Mouse (Mus musculus): Measurements from ENCODE around the gene Gm9507. TPM values are rescaled to one million over a fixed set of nuclear protein-coding genes. Genes with fewer than 3 reads are reported as not detected.
"Not testable (repeated sequence)": the region's sequence is repeated elsewhere in the genome, so short reads cannot be mapped to it uniquely, and the experiment has no call there.

The Gm9507 gene
- polyA plus RNA-seq, 1 experiment from 2014 or later = not detected

DNA sequence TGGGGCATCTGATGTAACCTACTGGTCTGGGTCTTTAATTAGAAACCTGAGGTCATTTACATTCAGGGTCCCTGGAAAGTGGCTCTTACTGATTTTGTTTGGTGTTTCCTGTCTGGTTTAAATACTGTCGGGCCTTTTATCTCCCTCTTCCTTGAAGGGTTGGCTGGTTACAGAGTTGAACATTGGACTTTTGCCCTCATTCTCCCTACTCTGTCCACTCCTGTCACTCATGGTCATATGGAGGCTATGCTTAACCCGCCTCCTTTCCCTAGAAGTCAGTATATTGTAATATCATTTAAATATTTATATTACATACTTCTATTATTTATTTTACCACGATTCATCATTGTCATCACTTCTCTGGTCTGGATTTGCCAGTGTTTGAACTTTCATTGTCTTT lies 7.5 kb downstream of the Gm9507 start:
- Histone ChIP-seq H3K36me3 (replicated peaks) (no peaks in the 10 kb centered on the region), H3K4me3 (replicated peaks) (no peak overlapping the region), H3K9ac (no peak overlapping the region), H3K9me3 (replicated peaks) (no peaks in the 10 kb centered on the region), H3K27ac (replicated peaks) (no peak overlapping the region), H3K4me1 (replicated peaks) (no peaks in the 10 kb centered on the region), H3K4me2 (no peak overlapping the region), H3K27me3 (no peaks in the 10 kb centered on the region)
- ATAC-seq (ENCODE audit: insufficient read depth) = no peak
- 34% methylated on average over 3 of the region's 3 CpGs for WGBS (ENCODE audit: insufficient replicate concordance)

DNA sequence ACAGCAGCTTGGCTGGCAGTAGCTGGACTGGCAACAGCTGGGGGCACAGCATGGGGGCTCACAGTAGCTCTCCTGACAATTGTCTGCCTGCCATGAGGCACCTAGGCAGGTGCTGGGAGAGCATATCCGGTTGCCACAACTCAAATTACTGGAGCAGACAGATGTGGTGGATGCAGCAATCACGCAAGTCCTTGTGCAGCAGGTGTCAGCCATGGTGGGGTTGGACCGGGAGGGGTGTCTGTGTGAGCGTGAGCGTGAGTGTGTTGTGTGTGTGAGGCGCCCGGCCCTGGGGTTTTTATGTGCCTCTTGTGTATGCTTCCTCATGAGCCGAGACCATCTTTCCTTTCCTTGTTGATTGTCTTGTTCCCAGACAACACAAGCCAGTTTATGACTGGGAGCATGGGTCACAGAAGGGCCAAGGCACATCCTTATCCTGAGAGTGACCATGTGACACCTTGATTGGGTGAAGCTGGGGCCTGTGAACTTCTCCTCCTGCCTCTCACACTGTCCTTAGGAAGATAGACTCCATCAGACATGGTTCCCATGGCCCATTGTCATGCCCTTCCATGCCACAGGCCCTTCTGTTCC lies 12.6 kb downstream of the Gm9507 start, which contains the start of gene Gm19668:
Gene Gm19668, minus strand, starts transcription at position 213 of the 588 bp plus-strand sequence.
- Histone ChIP-seq H3K4me1 (replicated peaks) (no peaks in the 10 kb centered on the region), H3K27me3 (no peaks in the 10 kb centered on the region), H3K27ac (replicated peaks) (no peak within 1 kb of the TSS), H3K9ac (no peak within 1 kb of the TSS), H3K9me3 (replicated peaks) (no peaks in the 10 kb centered on the region), H3K36me3 (replicated peaks) (no peaks in the 10 kb centered on the region), H3K4me3 (replicated peaks) (no peak within 1 kb of the TSS), H3K4me2 (no peak within 1 kb of the TSS)
- 41% methylated on average over 8 of the region's 8 CpGs for WGBS (ENCODE audit: insufficient replicate concordance)
- no peak for ATAC-seq (ENCODE audit: insufficient read depth)

DNA sequence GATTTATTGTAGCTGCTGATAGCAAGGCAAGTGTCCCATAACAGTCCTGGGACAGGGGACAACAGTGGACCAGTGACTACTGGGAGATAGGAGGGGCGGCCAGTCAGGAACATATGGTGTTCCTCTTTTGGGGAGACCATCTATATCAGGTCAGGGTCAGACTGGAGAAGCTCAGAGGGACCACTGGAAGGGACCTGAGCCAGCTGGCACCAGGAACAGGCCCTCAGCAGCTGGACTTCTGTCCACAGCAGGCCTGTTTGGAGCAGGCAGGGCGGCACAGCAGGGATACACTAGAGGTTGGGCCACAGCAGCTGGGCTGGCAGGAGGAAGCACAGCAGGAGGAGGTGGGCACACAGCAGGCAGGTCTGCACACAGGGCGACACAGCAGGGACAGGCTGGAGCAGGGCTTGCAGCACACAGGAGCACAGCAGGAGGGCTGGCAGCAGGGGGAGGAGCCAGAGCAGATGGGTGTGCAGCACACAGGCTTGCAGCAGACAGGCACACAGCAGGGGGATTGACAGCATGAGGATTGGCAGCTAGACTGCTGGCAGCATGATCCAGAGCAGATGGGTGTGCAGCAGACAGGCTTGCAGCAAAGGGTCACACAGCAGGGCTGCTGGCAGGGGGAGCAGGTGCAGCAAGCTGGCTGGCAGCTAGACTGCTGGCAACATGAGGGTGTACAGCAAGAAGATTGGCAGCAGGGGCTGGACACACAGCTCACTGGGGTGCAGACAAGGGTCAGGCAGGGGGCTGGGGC lies 13.3 kb downstream of the Gm9507 start:
- not testable (repeated sequence) for ATAC-seq (ENCODE audit: insufficient read depth); H3K4me3 ChIP-seq (replicated peaks); H3K4me2 ChIP-seq; H3K9me3 ChIP-seq (replicated peaks); H3K27ac ChIP-seq (replicated peaks); H3K27me3 ChIP-seq; H3K36me3 ChIP-seq (replicated peaks); H3K4me1 ChIP-seq (replicated peaks); H3K9ac ChIP-seq
- WGBS (ENCODE audit: insufficient replicate concordance) = 43% methylated on average over 3 of the region's 3 CpGs

DNA sequence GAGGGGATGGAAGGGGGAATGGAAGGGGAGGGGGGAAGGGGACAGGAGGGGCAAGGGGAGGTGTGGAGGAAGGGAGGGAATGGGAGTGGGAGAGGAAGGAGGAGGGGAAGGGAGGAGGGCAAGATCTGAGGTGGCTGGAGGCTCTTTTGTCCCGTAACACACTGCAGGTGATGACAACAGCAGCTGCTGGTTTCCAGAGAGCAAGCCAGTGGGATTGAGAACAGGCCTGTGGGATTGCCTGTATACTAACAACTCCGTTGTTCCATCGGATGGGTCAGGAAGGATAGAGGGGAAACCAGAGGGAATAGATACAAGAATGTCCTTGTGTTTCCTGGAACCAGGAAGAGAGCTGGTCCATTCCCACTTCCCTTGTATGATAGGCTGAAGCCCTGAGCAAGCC lies 14.0 kb downstream of the Gm9507 start:
- ATAC-seq (ENCODE audit: insufficient read depth) = no peak
- Histone ChIP-seq H3K4me1 (replicated peaks) (no peaks in the 10 kb centered on the region), H3K4me2 (no peak overlapping the region)

DNA sequence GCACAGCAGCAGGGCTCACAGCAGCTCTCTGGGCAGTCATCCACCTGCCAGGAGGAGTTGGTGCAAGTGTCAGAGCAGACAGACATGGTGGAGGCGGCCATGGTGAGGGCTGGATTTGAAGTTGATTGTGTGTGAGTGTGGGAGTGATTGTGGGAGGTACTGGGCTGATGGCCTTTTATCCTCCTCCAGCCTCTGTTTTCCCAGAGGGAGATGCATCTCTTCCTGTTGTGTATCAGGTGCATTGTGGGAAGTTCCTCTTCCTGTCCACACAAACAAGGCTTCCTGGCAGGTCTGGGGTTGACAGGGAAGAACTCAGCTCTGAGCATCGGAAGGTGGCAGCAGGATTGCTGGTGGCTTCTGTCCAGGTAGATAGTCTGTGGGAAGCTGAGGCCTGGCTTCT lies 16.7 kb downstream of the Gm9507 start, which contains the start of gene Gm9639:
Gene Gm9639, minus strand, starts transcription at position 101 of the 400 bp plus-strand sequence.
- H3K9me3 ChIP-seq (replicated peaks) = no peaks in the 10 kb centered on the region
- ATAC-seq (ENCODE audit: insufficient read depth) = no peak
- WGBS (ENCODE audit: insufficient replicate concordance) = 23% methylated on average over 2 of the region's 2 CpGs
- no peak within 1 kb of the TSS for H3K4me3 ChIP-seq (replicated peaks)
- no peak within 1 kb of the TSS for H3K27ac ChIP-seq (replicated peaks)
- H3K9ac ChIP-seq = no peak within 1 kb of the TSS
- H3K27me3 ChIP-seq = no peaks in the 10 kb centered on the region
- H3K4me1 ChIP-seq (replicated peaks) = no peaks in the 10 kb centered on the region
- no peak within 1 kb of the TSS for H3K4me2 ChIP-seq
- no peaks in the 10 kb centered on the region for H3K36me3 ChIP-seq (replicated peaks)

More for the DNA sequence above, 14.0 kb downstream of the Gm9507 start:
- Histone ChIP-seq H3K36me3 (replicated peaks) (no peaks in the 10 kb centered on the region), H3K9me3 (replicated peaks) (no peaks in the 10 kb centered on the region), H3K9ac (no peak overlapping the region), H3K27ac (replicated peaks) (no peak overlapping the region), H3K4me3 (replicated peaks) (no peak overlapping the region), H3K27me3 (no peaks in the 10 kb centered on the region)
- WGBS (ENCODE audit: insufficient replicate concordance) = 33% methylated on average over 3 of the region's 3 CpGs

DNA sequence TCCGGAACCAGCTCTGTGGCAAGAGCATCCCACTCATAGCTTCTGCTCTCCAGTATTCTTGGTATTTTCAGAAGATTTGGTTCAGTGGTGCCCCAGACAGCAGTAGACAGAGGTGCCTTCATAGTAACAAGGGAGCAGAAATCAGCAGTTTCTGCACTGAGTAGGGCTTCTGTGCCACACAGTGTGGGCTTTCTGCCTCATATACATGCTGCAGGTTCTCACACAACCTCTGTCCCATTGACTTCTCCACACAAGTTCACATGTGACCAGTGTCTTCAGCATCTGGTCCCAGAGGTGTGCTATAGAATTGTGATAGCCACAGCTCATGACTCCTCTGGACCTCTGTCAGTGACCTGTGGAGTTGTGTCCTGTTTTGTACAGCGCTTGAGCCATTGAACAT lies 23.0 kb downstream of the Gm9507 start:
- Histone ChIP-seq H3K9me3 (replicated peaks) (no peaks in the 10 kb centered on the region), H3K27ac (replicated peaks) (no peak overlapping the region), H3K27me3 (no peaks in the 10 kb centered on the region), H3K4me1 (replicated peaks) (no peaks in the 10 kb centered on the region), H3K4me3 (replicated peaks) (no peak overlapping the region), H3K9ac (no peak overlapping the region), H3K36me3 (replicated peaks) (no peaks in the 10 kb centered on the region), H3K4me2 (no peak overlapping the region)
- 59% methylated on average over 2 of the region's 2 CpGs for WGBS (ENCODE audit: insufficient replicate concordance)
- no peak for ATAC-seq (ENCODE audit: insufficient read depth)

DNA sequence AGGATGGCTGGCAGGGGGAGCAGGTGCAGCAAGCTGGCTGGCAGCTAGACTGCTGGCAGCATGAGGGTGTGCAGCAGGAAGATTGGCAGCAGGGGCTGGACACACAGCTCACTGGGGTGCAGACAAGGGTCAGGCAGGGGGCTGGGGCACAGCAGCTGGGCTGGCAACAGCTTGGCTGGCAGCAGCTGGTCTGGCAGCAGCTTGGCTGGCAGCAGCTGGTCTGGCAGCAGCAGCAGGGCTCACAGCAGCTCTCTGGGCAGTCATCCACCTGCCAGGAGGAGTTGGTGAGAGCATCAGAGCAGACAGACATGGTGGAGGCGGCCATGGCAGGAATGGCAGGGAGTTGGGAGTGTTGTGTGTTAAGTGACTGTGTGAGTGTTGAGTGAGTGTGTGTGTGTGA lies 23.8 kb downstream of the Gm9507 start, which contains the start of gene Gm7137:
Gene Gm7137, minus strand, starts transcription at position 325 of the 400 bp plus-strand sequence.
- not testable (repeated sequence) for H3K36me3 ChIP-seq (replicated peaks); H3K9ac ChIP-seq; H3K4me2 ChIP-seq; H3K27ac ChIP-seq (replicated peaks); ATAC-seq (ENCODE audit: insufficient read depth); H3K9me3 ChIP-seq (replicated peaks); H3K4me1 ChIP-seq (replicated peaks); H3K4me3 ChIP-seq (replicated peaks); H3K27me3 ChIP-seq
- 57% methylated on average over 1 of the region's 1 CpGs for WGBS (ENCODE audit: insufficient replicate concordance)

DNA sequence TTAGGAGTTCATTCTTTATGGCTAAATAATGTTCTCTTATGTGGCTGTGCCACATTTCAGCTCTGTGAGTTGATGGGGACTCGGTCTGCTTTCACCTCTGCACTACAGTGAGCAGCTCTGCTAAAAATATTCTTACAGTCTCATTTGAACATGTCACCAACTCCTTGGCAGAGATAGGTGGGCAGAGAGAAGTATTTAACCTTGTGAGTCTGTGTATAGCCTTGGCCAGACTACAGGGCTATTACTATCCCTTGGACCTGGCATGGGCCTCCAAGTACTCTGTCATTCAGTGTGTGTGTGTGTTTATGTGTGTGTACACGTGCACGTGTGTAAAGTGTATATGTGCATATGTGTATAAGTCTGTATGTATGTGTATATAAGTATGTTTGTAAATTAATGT lies 28.2 kb downstream of the Gm9507 start:
- not testable (repeated sequence) for H3K4me2 ChIP-seq; H3K4me3 ChIP-seq (replicated peaks); ATAC-seq (ENCODE audit: insufficient read depth); H3K36me3 ChIP-seq (replicated peaks); H3K27me3 ChIP-seq; H3K27ac ChIP-seq (replicated peaks); H3K9ac ChIP-seq; H3K9me3 ChIP-seq (replicated peaks); H3K4me1 ChIP-seq (replicated peaks)
- WGBS (ENCODE audit: insufficient replicate concordance) = 67% methylated on average over 3 of the region's 3 CpGs

DNA sequence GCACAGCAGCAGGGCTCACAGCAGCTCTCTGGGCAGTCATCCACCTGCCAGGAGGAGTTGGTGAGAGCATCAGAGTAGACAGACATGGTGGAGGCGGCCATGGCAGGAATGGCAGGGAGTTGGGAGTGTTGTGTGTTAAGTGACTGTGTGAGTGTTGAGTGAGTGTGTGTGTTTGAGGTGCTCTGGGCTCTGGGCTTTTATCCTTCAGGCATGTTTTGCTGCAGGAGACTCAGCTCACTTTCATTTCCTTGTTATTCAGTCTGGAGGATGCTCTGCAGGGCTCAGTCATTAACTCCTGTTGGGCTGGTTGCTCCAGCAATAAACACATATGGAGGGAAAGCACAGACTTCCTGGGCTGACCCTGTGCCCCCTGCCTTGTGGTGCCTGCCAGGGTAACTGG lies 29.2 kb downstream of the Gm9507 start, which contains the start of gene Gm3250:
Gene Gm3250, minus strand, starts transcription at position 101 of the 400 bp plus-strand sequence.
- H3K36me3 ChIP-seq (replicated peaks); H3K4me1 ChIP-seq (replicated peaks); ATAC-seq (ENCODE audit: insufficient read depth); H3K27ac ChIP-seq (replicated peaks); H3K27me3 ChIP-seq; H3K9ac ChIP-seq; H3K9me3 ChIP-seq (replicated peaks); H3K4me2 ChIP-seq; H3K4me3 ChIP-seq (replicated peaks): not testable (repeated sequence)
- WGBS (ENCODE audit: insufficient replicate concordance) = 22% methylated on average over 1 of the region's 1 CpGs

DNA sequence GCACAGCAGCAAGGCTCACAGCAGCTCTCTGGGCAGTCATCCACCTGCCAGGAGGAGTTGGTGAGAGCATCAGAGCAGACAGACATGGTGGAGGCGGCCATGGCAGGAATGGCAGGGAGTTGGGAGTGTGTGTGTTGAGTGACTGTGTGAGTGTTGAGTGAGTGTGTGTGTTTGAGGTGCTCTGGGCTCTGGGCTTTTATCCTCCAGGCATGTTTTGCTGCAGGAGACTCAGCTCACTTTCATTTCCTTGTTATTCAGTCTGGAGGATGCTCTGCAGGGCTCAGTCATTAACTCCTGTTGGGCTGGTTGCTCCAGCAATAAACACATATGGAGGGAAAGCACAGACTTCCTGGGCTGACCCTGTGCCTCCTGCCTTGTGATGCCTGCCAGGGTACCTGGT lies 34.8 kb downstream of the Gm9507 start, which contains the start of gene Gm7138:
Gene Gm7138, minus strand, starts transcription at position 101 of the 400 bp plus-strand sequence.
- not testable (repeated sequence) for H3K4me3 ChIP-seq (replicated peaks); H3K4me2 ChIP-seq; H3K4me1 ChIP-seq (replicated peaks); H3K27ac ChIP-seq (replicated peaks); ATAC-seq (ENCODE audit: insufficient read depth); H3K9me3 ChIP-seq (replicated peaks); H3K27me3 ChIP-seq; H3K9ac ChIP-seq; H3K36me3 ChIP-seq (replicated peaks)
- 48% methylated on average over 1 of the region's 1 CpGs for WGBS (ENCODE audit: insufficient replicate concordance)

DNA sequence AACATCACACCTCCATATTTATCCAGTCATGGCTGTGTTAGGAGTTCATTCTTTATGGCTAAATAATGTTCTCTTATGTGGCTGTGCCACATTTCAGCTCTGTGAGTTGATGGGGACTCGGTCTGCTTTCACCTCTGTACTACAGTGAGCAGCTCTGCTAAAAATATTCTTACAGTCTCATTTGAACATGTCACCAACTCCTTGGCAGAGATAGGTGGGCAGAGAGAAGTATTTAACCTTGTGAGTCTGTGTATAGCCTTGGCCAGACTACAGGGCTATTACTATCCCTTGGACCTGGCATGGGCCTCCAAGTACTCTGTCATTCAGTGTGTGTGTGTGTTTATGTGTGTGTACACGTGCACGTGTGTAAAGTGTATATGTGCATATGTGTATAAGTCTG lies 39.5 kb downstream of the Gm9507 start:
- H3K27me3 ChIP-seq; H3K4me1 ChIP-seq (replicated peaks); H3K9me3 ChIP-seq (replicated peaks); ATAC-seq (ENCODE audit: insufficient read depth); H3K4me3 ChIP-seq (replicated peaks); H3K27ac ChIP-seq (replicated peaks); H3K4me2 ChIP-seq; H3K9ac ChIP-seq; H3K36me3 ChIP-seq (replicated peaks): not testable (repeated sequence)
- WGBS (ENCODE audit: insufficient replicate concordance) = 65% methylated on average over 2 of the region's 3 CpGs
